Mouse (Mus musculus) olfactory bulb, adult 2 months (tissue): Measurements from ENCODE around the gene Cacng8. TPM values are rescaled to one million over a fixed set of nuclear protein-coding genes. Genes with fewer than 3 reads are reported as not detected.

Source experiments
- H3K27ac ChIP-seq: fragments of 200-500 bp; 2 replicates; pipeline ENCODE4 v1.5.1; 2012; ENCODE audit warnings: low read depth, low read length; ENCODE audit not compliant: insufficient read depth
- H3K4me1 ChIP-seq: fragments of 200-500 bp; 2 replicates; pipeline ENCODE4 v1.6.1; 2012; ENCODE audit warnings: low read length; ENCODE audit not compliant: control insufficient read depth, insufficient read depth
- H3K4me3 ChIP-seq: fragments of 200-500 bp; 2 replicates; pipeline ENCODE4 v1.5.1; 2012; ENCODE audit warnings: mild to moderate bottlenecking, low read depth, low read length, moderate library complexity; ENCODE audit not compliant: insufficient read depth
- CTCF ChIP-seq: fragments of 200-500 bp; IDR thresholded peaks from 2 replicates; pipeline ENCODE4 v1.5.1; 2012; ENCODE audit warnings: low read depth, mild to moderate bottlenecking, low read length, moderate library complexity; ENCODE audit not compliant: insufficient read depth
- POLR2A ChIP-seq: fragments of 200-500 bp; IDR thresholded peaks from 2 replicates; pipeline ENCODE4 v1.6.1; 2012; ENCODE audit warnings: mild to moderate bottlenecking, low read depth, low read length, moderate library complexity; ENCODE audit not compliant: insufficient read depth
- WGBS: fragments of 180-500 bp; shearing (Covaris S2); methylation state at CpG from one replicate; pipeline ENCODE4 v1.1.7; 2018; 5-methylcytosine and 5-hydroxymethylcytosine counted together
- polyA plus RNA-seq: library from polyadenylated mRNA; stranded (reverse); fragments of >200 nt; gene quantifications from 2 replicates; pipeline ENCODE4 v1.2.4, GENCODE M21; 2012; ENCODE audit warnings: low replicate concordance; ENCODE audit not compliant: missing spikeins, insufficient read depth, insufficient read length

The Cacng8 gene
- polyA plus RNA-seq, 1 experiment: not detected

- TF ChIP-seq CTCF: no peak
- no peak for TF ChIP-seq POLR2A
- Histone ChIP-seq H3K4me3 (no peak overlapping the region), H3K27ac (no peak overlapping the region), H3K4me1 (peaks cover 7% of the 10 kb centered on the region)
- 84% methylated on average over 9 of the region's 9 CpGs for WGBS
Measured at GRCm38 (mm10) chr7:3382123-3382522, 8.4 kb upstream of the Cacng8 start.

GRCm38 (mm10) chr7:3384807-3385319, 5.6 kb upstream of the Cacng8 start:
- H3K4me3 ChIP-seq: no peak overlapping the region
- WGBS: 92% methylated on average over 5 of the region's 5 CpGs
- TF ChIP-seq CTCF (no peak), POLR2A (no peak)
- H3K4me1 ChIP-seq: peaks cover 12% of the 10 kb centered on the region
- H3K27ac ChIP-seq: no peak overlapping the region

GRCm38 (mm10) chr7:3386036-3386730, 4.3 kb upstream of the Cacng8 start:
- Histone ChIP-seq H3K4me1 (peaks cover 12% of the 10 kb centered on the region), H3K4me3 (no peak overlapping the region), H3K27ac (no peak overlapping the region)
- TF ChIP-seq POLR2A: no peak
- 66% methylated on average over 6 of the region's 6 CpGs for WGBS

GRCm38 (mm10) chr7:3387761-3388160, 2.7 kb upstream of the Cacng8 start:
- Histone ChIP-seq H3K4me3 (peak overlapping the region; percentile 17; the same call in 1 of the 2 replicates), H3K4me1 (peaks cover 12% of the 10 kb centered on the region), H3K27ac (no peak overlapping the region)
- 80% methylated on average over 18 of the region's 18 CpGs for WGBS
- TF ChIP-seq POLR2A (no peak), CTCF (no peak)

- Histone ChIP-seq H3K27ac (0 out of 2 replicates have a peak overlapping the region, but pooled peaks have one; percentile 4), H3K4me3 (peak overlapping the region; percentile 2; the same call in 1 of the 2 replicates), H3K4me1 (peaks cover 12% of the 10 kb centered on the region)
- no peak for TF ChIP-seq CTCF
- TF ChIP-seq POLR2A: no peak
- 30% methylated on average over 6 of the region's 6 CpGs for WGBS
Measured at GRCm38 (mm10) chr7:3388885-3389284, 1.6 kb upstream of the Cacng8 start.

- TF ChIP-seq POLR2A (no peak), CTCF (no peak)
- peak overlapping the region; percentile 61 for H3K27ac ChIP-seq
- peak overlapping the region; percentile 77 for H3K4me3 ChIP-seq
- peaks cover 20% of the 10 kb centered on the region for H3K4me1 ChIP-seq
- 1% methylated on average over 17 of the region's 17 CpGs for WGBS
Measured at GRCm38 (mm10) chr7:3389444-3390412, 755 bp upstream of the Cacng8 start.

- 3% methylated on average over 12 of the region's 12 CpGs for WGBS
- Histone ChIP-seq H3K4me3 (peak overlapping the region; percentile 77), H3K4me1 (peaks cover 28% of the 10 kb centered on the region), H3K27ac (peak overlapping the region; percentile 93)
- TF ChIP-seq CTCF (no peak), POLR2A (no peak)
Measured at GRCm38 (mm10) chr7:3391081-3391451, 583 bp downstream of the Cacng8 start.

GRCm38 (mm10) chr7:3391809-3392208, 1.3 kb downstream of the Cacng8 start:
- Histone ChIP-seq H3K27ac (peak overlapping the region; percentile 93), H3K4me3 (peak overlapping the region; percentile 77), H3K4me1 (peaks cover 28% of the 10 kb centered on the region)
- WGBS: 3% methylated on average over 4 of the region's 4 CpGs
- TF ChIP-seq CTCF (no peak), POLR2A (no peak)

GRCm38 (mm10) chr7:3397355-3397754, 6.9 kb downstream of the Cacng8 start:
- no peak for TF ChIP-seq POLR2A
- no peak for TF ChIP-seq CTCF
- 28% methylated on average over 10 of the region's 10 CpGs for WGBS
- H3K27ac ChIP-seq: peak overlapping the region; percentile 12; the same call in 1 of the 2 replicates
- H3K4me1 ChIP-seq: peaks cover 36% of the 10 kb centered on the region
- H3K4me3 ChIP-seq: peak overlapping the region; percentile 18
